Mouse (Mus musculus) ES-Bruce4 (cell line): ENCODE measurements around the gene Tunar. TPM values are rescaled to one million over a fixed set of nuclear protein-coding genes. Genes with fewer than 3 reads are reported as not detected.
A peak's percentile ranks its signal among the peaks of the same experiment; 100 is the strongest.

Source experiments
- H3K27ac ChIP-seq: 2 replicates; pipeline ENCODE4 v1.5.1; 2012; ENCODE audit warnings: low read length, inconsistent platforms; ENCODE audit not compliant: insufficient read depth
- H3K27me3 ChIP-seq: 2 replicates; pipeline ENCODE4 v1.6.1; 2012; ENCODE audit warnings: mild to moderate bottlenecking, low read length, inconsistent platforms; ENCODE audit not compliant: control insufficient read depth, poor library complexity, insufficient read depth, severe bottlenecking
- H3K36me3 ChIP-seq: 2 replicates; pipeline ENCODE4 v1.6.1; 2012; ENCODE audit warnings: inconsistent platforms, mild to moderate bottlenecking, low read length, moderate library complexity; ENCODE audit not compliant: control insufficient read depth, poor library complexity, insufficient read depth, severe bottlenecking
- H3K4me1 ChIP-seq: one replicate; pipeline ENCODE4 v1.8.1; 2011; ENCODE audit warnings: low read length; ENCODE audit not compliant: control insufficient read depth, insufficient read depth
- H3K4me3 ChIP-seq: 2 replicates; pipeline ENCODE4 v1.5.1; 2011; ENCODE audit warnings: low read depth, mild to moderate bottlenecking, low read length
- H3K9ac ChIP-seq: 2 replicates; pipeline ENCODE4 v1.6.1; 2012; ENCODE audit warnings: low read depth, mild to moderate bottlenecking, inconsistent platforms; ENCODE audit not compliant: poor library complexity, severe bottlenecking
- H3K9me3 ChIP-seq: replicated peaks from 2 replicates; pipeline ENCODE4 v1.6.1; 2012; ENCODE audit warnings: mild to moderate bottlenecking, low read length, inconsistent platforms; ENCODE audit not compliant: control insufficient read depth, poor library complexity, insufficient read depth, severe bottlenecking
- CTCF ChIP-seq: IDR thresholded peaks from one replicate; pipeline ENCODE4 v1.8.1; 2011; ENCODE audit warnings: low read depth, low read length
- EP300 ChIP-seq: IDR thresholded peaks from 2 replicates; pipeline ENCODE4 v1.6.1; 2011; ENCODE audit warnings: low read depth, low read length; ENCODE audit not compliant: insufficient read depth
- POLR2A ChIP-seq: IDR thresholded peaks from one replicate; pipeline ENCODE4 v1.8.1; 2011; ENCODE audit warnings: low read length; ENCODE audit not compliant: insufficient read depth
- polyA plus RNA-seq: library from polyadenylated mRNA; stranded (reverse); fragments of >200 nt; gene quantifications from 2 replicates; pipeline ENCODE4 v1.2.4, GENCODE M21; 2011; ENCODE audit warnings: low read depth; ENCODE audit not compliant: missing spikeins, insufficient read depth, insufficient read length

Tunar gene
- polyA plus RNA-seq, 1 experiment = 1.5 TPM

- TF ChIP-seq CTCF (no peak), POLR2A (no peak), EP300 (no peak)
- Histone ChIP-seq H3K9ac (no peak overlapping the region), H3K27ac (no peak overlapping the region), H3K4me1 (no peaks in the 10 kb centered on the region), H3K27me3 (no peaks in the 10 kb centered on the region), H3K4me3 (no peak overlapping the region), H3K9me3 (no peaks in the 10 kb centered on the region), H3K36me3 (no peaks in the 10 kb centered on the region)
Observed at GRCm38 (mm10) chr12:105347261-105347660, 13.6 kb downstream of the Tunar start.

- no peaks in the 10 kb centered on the region for H3K9me3 ChIP-seq
- H3K36me3 ChIP-seq = no peaks in the 10 kb centered on the region
- TF ChIP-seq CTCF = no peak
- no peak for TF ChIP-seq POLR2A
- no peak for TF ChIP-seq EP300
- no peaks in the 10 kb centered on the region for H3K27me3 ChIP-seq
- H3K4me1 ChIP-seq = no peaks in the 10 kb centered on the region
- no peak overlapping the region for H3K4me3 ChIP-seq
- no peak overlapping the region for H3K9ac ChIP-seq
- H3K27ac ChIP-seq = no peak overlapping the region
Observed at GRCm38 (mm10) chr12:105354266-105354665, 20.6 kb downstream of the Tunar start.

DNA sequence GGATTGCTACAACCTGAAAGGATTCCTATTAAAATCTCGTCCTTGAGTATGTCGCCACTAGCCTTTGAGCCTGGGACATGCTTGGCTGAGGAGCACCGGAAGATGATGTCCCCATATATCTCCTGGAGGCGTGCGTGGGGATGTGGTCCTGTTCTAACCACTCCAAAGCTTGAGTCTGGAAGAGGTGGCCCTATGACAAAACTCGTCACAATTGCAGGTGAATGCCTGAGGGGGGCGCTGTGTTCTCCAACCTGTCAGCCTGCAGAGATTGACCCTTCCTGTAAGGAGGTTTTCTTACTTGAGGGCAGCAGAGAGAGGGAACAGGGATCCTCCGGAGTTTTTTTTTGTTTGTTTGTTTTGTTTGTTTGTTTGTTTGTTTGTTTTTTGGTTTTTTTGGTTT is 21.1 kb downstream of the Tunar start:
- Histone ChIP-seq H3K27me3 (no peaks in the 10 kb centered on the region), H3K27ac (no peak overlapping the region), H3K4me3 (no peak overlapping the region), H3K36me3 (no peaks in the 10 kb centered on the region), H3K9ac (no peak overlapping the region), H3K9me3 (no peaks in the 10 kb centered on the region), H3K4me1 (no peaks in the 10 kb centered on the region)
- TF ChIP-seq POLR2A = no peak
- TF ChIP-seq CTCF = peak; percentile 22

DNA sequence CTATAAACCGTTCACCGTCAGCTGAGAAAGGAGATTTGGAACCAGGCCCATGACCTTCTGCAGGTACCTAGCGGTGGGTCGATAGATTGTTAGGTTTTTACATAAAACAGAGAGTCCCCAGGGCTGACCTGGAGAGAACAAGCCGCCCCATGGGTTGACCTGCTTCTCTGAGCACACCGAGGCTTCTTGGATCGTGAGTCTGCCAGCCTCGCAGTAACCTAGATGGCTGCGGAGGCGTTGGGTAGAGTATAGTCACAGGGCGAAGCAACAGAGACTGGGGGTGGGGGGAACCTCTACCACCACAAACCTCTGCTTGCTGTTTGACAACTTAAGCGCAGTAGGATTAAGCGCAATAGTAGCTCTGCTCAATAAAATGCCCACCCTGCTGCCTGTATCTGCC is 23.1 kb downstream of the Tunar start:
- Histone ChIP-seq H3K4me1 (no peaks in the 10 kb centered on the region), H3K9ac (no peak overlapping the region), H3K27ac (no peak overlapping the region), H3K9me3 (no peaks in the 10 kb centered on the region), H3K36me3 (no peaks in the 10 kb centered on the region), H3K4me3 (no peak overlapping the region), H3K27me3 (no peaks in the 10 kb centered on the region)
- no peak for TF ChIP-seq CTCF
- TF ChIP-seq EP300 = no peak
- no peak for TF ChIP-seq POLR2A

- no peak for TF ChIP-seq EP300
- no peak for TF ChIP-seq CTCF
- no peak for TF ChIP-seq POLR2A
- Histone ChIP-seq H3K9ac (no peak overlapping the region), H3K4me1 (no peaks in the 10 kb centered on the region), H3K4me3 (no peak overlapping the region), H3K27ac (no peak overlapping the region), H3K36me3 (no peaks in the 10 kb centered on the region), H3K9me3 (no peaks in the 10 kb centered on the region), H3K27me3 (no peaks in the 10 kb centered on the region)
Observed at GRCm38 (mm10) chr12:105363648-105364047, 30.0 kb downstream of the Tunar start.

DNA sequence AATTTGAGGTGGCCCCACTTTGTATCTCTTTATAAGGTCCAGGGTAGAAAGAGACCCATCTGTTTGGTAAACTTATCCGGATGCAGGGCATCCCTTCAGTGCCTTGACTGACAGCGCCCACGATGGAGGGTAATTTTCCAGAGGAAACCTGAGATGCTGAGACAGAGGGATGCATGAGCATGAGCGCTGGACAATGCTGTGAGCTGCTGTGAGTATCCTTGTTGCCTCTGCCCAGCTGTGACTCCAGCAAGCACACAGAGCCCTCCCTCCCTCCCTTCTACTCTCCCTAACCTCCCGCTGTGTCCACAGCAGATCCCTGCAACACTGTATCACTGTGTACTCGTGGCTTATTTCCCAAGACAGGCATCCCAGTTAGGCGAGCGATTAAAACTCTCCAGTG is 40.9 kb downstream of the Tunar start:
- no peaks in the 10 kb centered on the region for H3K36me3 ChIP-seq
- TF ChIP-seq CTCF = no peak
- no peak for TF ChIP-seq POLR2A
- no peak overlapping the region for H3K9ac ChIP-seq
- no peaks in the 10 kb centered on the region for H3K27me3 ChIP-seq
- no peaks in the 10 kb centered on the region for H3K4me1 ChIP-seq
- no peak overlapping the region for H3K4me3 ChIP-seq
- H3K27ac ChIP-seq = no peak overlapping the region
- H3K9me3 ChIP-seq = no peaks in the 10 kb centered on the region

GRCm38 (mm10) chr12:105376976-105377375 is 43.3 kb downstream of the Tunar start:
- no peak for TF ChIP-seq CTCF
- TF ChIP-seq POLR2A = no peak
- TF ChIP-seq EP300 = no peak
- Histone ChIP-seq H3K9me3 (no peaks in the 10 kb centered on the region), H3K9ac (no peak overlapping the region), H3K4me1 (no peaks in the 10 kb centered on the region), H3K27ac (no peak overlapping the region), H3K27me3 (no peaks in the 10 kb centered on the region), H3K4me3 (no peak overlapping the region), H3K36me3 (no peaks in the 10 kb centered on the region)
